Mouse (Mus musculus): ENCODE data around the gene Nprl2. TPM values are rescaled to one million over a fixed set of nuclear protein-coding genes. Genes with fewer than 3 reads are reported as not detected.

The Nprl2 gene
- total and polyA plus RNA-seq, 3 experiments: 23.2 to 30.2 TPM; not detected in 1

- TF ChIP-seq NRF1 (IDR thresholded peaks at IDR 0.05; ENCODE audit: insufficient read depth, low read depth, low read length, poor library complexity, severe bottlenecking): peak; percentile 81
- peak; percentile 82 for TF ChIP-seq ETS1 (IDR thresholded peaks at IDR 0.05; ENCODE audit: low read depth, low read length)
Observed at GRCm38 (mm10) chr9:107554319-107554825, 12.3 kb downstream of the Nprl2 start (continued).

GRCm38 (mm10) chr9:107555031-107555457 lies 13.0 kb downstream of the Nprl2 start:
- Histone ChIP-seq H3K4me1 (ENCODE audit: control insufficient read depth in 1 of 2, insufficient read depth in 2 of 2, low read length in 2 of 2) (peaks cover 10 to 33% of the 10 kb centered on the region in 2 experiments), H3K27me3 (ENCODE audit: control insufficient read depth in 1 of 2, insufficient read depth in 2 of 2, low read length in 2 of 2) (no peaks in the 10 kb centered on the region), H3K79me2 (ENCODE audit: control insufficient read depth, insufficient read depth, low read length, poor library complexity) (peaks cover 35% of the 10 kb centered on the region), H3K9me3 (replicated peaks; ENCODE audit: insufficient read depth, low read length) (no peaks in the 10 kb centered on the region), H3K36me3 (ENCODE audit: control insufficient read depth in 1 of 2, insufficient read depth in 2 of 2, low read length in 2 of 2) (peaks cover 7 to 29% of the 10 kb centered on the region in 2 experiments; a peak in 3 of 4 replicates), H3K27ac (ENCODE audit: control insufficient read depth, low read depth, low read length) (peak overlapping the region; percentile 90), H3K4me3 (ENCODE audit: control insufficient read depth in 1 of 2, insufficient read depth in 1 of 2, low read depth in 2 of 2, low read length in 2 of 2) (peak overlapping the region; percentile 82 to 91), H3K9ac (ENCODE audit: control insufficient read depth, low read depth, low read length, poor library complexity, severe bottlenecking) (peak overlapping the region; percentile 94)
- TF ChIP-seq TAL1 (IDR thresholded peaks at IDR 0.05; ENCODE audit: low read length) (no peak), SIN3A (IDR thresholded peaks at IDR 0.05; ENCODE audit: low read length) (peak; percentile 25; the same call in 1 of the 2 replicates), RCOR1 (IDR thresholded peaks at IDR 0.05; ENCODE audit: low read depth, low read length) (peak; percentile 55; the same call in 1 of the 2 replicates)
- peak; percentile 84 for DNase-seq (ENCODE audit: low read depth, low spot score)

- Histone ChIP-seq H3K27me3 (ENCODE audit: control insufficient read depth in 1 of 2, insufficient read depth in 2 of 2, low read length in 2 of 2) (no peaks in the 10 kb centered on the region), H3K9ac (ENCODE audit: control insufficient read depth, low read depth, low read length, poor library complexity, severe bottlenecking) (peak overlapping the region; percentile 94), H3K4me3 (ENCODE audit: control insufficient read depth in 1 of 2, insufficient read depth in 1 of 2, low read depth in 2 of 2, low read length in 2 of 2) (peak overlapping the region; percentile 82 to 91), H3K79me2 (ENCODE audit: control insufficient read depth, insufficient read depth, low read length, poor library complexity) (peaks cover 35% of the 10 kb centered on the region), H3K27ac (ENCODE audit: control insufficient read depth, low read depth, low read length) (peak overlapping the region; percentile 90), H3K36me3 (ENCODE audit: control insufficient read depth in 1 of 2, insufficient read depth in 2 of 2, low read length in 2 of 2) (peaks cover 10 to 29% of the 10 kb centered on the region in 2 experiments; a peak in 3 of 4 replicates), H3K9me3 (replicated peaks; ENCODE audit: insufficient read depth, low read length) (no peaks in the 10 kb centered on the region), H3K4me1 (ENCODE audit: control insufficient read depth in 1 of 2, insufficient read depth in 2 of 2, low read length in 2 of 2) (peaks cover 10 to 33% of the 10 kb centered on the region in 2 experiments)
- TF ChIP-seq JUND (IDR thresholded peaks at IDR 0.05; ENCODE audit: low read depth, low read length): no peak
- TF ChIP-seq CHD1 (IDR thresholded peaks at IDR 0.05; ENCODE audit: low read depth, low read length): 0 out of 2 replicates have a peak, but pooled peaks have one; percentile 22
- no peak for DNase-seq (ENCODE audit: low read depth, low spot score)
Observed at GRCm38 (mm10) chr9:107555701-107556100, 13.7 kb downstream of the Nprl2 start.

- Histone ChIP-seq H3K27ac (ENCODE audit: control insufficient read depth, low read depth, low read length) (peak overlapping the region; percentile 40), H3K27me3 (ENCODE audit: control insufficient read depth in 1 of 2, insufficient read depth in 2 of 2, low read length in 2 of 2) (no peaks in the 10 kb centered on the region), H3K79me2 (ENCODE audit: control insufficient read depth, insufficient read depth, low read length, poor library complexity) (peaks cover 35% of the 10 kb centered on the region), H3K9ac (ENCODE audit: control insufficient read depth, low read depth, low read length, poor library complexity, severe bottlenecking) (peak overlapping the region; percentile 94), H3K4me1 (ENCODE audit: control insufficient read depth in 1 of 2, insufficient read depth in 2 of 2, low read length in 2 of 2) (peaks cover 10 to 28% of the 10 kb centered on the region in 2 experiments), H3K4me3 (ENCODE audit: control insufficient read depth in 1 of 2, insufficient read depth in 1 of 2, low read depth in 2 of 2, low read length in 2 of 2) (peak overlapping the region; percentile 20 to 82; a peak in 3 of 4 replicates), H3K9me3 (replicated peaks; ENCODE audit: insufficient read depth, low read length) (no peaks in the 10 kb centered on the region), H3K36me3 (ENCODE audit: control insufficient read depth in 1 of 2, insufficient read depth in 2 of 2, low read length in 2 of 2) (peaks cover 10 to 29% of the 10 kb centered on the region in 2 experiments; a peak in 3 of 4 replicates)
- peak; percentile 50 for DNase-seq (ENCODE audit: low read depth, low spot score)
- TF ChIP-seq ZKSCAN1 (IDR thresholded peaks at IDR 0.05; ENCODE audit: low read depth, low read length) (no peak), KAT2A (conservative IDR thresholded peaks at IDR 0.05; ENCODE audit: low read depth, low read length) (no peak), UBTF (IDR thresholded peaks at IDR 0.05; ENCODE audit: borderline replicate concordance, insufficient read depth, low read depth, low read length) (no peak), ELF1 (IDR thresholded peaks at IDR 0.05; ENCODE audit: low read depth, low read length) (peak; percentile 70), HCFC1 (IDR thresholded peaks at IDR 0.05; ENCODE audit: low read depth, low read length) (no peak), ZMIZ1 (IDR thresholded peaks at IDR 0.05; ENCODE audit: low read depth, low read length) (no peak)
Observed at GRCm38 (mm10) chr9:107556346-107556745, 14.3 kb downstream of the Nprl2 start.

Measured in MEL (cell line).